Mouse (Mus musculus) frontal cortex, adult (tissue): ENCODE results near the gene Calm1.
"Not testable (repeated sequence)": the region's sequence is repeated elsewhere in the genome, so short reads cannot be mapped to it uniquely, and the experiment has no call there.

ENCODE experiments used
- ATAC-seq: cut with Nextera tagmentation; 2 replicates; pipeline ENCODE4 v1.9.2; 2017; ENCODE audit warnings: mild to moderate bottlenecking, moderate library complexity, mixed read lengths; ENCODE audit not compliant: low TSS enrichment

The Calm1 gene

DNA sequence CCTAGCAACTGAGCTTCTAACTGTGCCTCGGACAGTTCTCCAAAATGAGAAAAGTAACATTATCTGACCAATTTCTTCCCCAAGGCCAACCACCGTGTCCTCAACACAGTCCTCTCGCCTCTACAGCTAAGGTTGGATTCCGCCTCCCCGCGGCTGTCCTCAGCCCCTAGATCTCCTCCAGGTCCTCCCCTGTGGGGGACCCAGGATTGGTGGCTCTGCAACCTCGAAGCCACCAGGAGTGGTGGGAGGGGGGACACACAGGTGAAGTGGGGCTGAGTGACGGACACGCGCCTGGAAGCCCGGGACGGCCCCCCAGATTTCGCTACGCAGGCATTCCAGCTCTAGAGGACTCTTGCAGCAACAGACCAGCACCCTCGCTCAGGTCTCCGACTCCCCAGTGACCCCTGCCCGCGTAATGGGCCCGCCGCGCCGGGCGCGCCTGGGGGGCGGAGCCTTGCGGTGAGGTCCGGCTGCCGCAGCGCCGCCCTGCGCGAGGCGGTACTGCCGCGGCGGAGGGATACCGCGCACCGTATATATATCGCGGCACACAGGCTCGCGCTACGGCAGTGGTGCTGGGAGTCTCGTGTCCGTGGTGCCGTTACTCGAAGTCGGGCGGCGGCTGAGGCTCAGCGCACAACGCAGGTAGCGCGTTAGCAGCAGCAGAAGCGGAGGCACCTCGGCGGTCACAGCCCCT lies at the start of gene Calm1:
Gene Calm1, plus strand, starts transcription at position 469 of the 694 bp plus-strand sequence.
- ATAC-seq = peak; percentile 58

DNA sequence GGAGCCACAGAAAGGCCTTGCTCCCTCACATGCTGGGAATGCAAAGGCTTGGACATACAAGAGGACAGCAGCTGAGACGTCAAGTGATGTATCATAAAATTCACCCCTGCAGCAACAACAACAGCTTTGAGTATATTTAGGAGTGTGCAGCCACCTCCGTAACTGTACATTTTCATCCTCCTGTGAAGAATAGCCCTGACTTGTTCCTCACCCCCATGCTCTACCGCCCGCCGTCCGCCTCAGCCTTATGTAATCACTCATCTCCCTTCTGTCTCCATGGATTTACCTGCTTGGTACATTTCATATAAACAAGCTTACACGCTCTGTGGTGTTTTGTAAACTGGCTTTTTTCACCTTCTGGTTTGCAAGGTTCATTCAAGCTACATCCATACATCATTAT lies 46.8 kb upstream of the Calm1 start:
- ATAC-seq = peak; percentile 82

DNA sequence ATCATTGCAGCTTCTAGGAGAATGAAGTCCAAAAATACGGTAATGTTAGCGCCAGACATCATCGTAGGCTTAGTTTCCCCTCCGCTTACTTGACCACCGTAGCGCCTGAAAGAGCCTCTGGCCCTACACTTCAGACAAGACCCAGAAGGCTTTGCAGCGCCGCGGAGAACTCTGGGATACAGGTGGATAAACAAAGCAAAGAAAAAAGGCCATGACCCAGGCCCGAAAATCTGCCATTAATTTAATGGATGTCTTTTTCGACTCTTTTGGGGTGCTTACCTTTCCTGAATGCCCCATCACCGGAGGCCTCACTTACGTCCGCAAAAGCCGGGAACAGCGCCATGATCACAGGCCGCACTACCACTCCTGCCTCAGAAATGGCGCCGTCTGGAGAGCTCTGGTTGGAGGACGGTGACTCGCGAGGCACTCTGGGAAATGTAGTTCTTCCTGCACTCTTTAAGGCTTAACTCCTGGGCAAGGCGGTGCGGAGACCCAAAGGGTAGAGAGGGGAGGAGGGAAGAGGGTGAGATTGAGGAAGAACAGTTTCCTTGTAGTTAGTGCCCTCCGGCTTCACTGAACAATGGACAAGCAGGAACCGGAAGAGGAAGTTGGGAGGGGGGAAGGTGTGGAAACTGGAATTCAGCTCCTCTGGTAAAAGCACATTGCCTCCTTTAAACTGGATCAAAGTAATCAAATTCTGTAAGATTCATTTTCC lies 39.8 kb upstream of the Calm1 start, which contains the start of gene Nrde2:
Gene Nrde2, minus strand, starts transcription at position 393 of the 715 bp plus-strand sequence.
- peak; percentile 99 for ATAC-seq

DNA sequence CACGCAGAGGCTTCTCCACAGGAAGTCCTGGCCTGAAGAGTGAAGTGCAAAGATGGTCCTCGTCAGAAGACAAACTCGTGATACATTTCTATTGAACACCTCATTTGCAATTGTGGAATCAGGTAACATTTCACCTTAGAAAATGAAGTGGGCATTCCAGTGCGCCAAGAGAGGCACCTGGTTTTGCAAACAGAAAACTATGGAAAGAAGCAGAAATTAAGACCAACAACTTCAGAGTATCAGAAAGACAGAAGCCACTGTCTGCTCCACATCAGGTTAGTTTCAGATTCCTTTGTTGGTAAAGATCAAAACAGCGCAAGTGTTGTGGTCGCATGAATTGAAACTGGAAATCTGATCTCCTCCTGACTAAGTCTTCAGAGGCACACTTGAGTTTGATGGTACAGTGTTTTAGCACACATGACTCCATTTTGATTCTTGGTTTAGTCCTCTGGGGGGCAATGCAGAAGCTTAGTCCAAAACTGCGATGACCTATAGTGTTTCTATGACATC lies 34.2 kb upstream of the Calm1 start:
- no peak for ATAC-seq

DNA sequence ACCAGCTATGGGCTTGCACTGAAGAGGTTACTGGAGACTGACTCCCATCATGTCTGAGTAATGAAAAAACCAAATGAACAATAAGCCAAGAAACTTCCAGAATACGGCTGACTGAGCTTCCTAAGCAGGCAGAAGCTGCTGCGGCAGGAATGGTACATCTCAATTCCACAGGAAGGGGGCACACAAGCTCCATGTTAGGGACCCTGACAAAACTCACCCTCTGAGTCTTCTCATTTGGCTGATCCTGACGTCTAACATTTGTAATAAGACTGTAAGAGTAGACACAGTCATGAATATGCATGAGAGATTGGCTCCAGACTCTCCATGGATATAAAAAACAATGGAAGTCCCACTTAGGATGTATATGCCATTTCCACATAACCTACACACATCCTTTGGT lies 33.1 kb upstream of the Calm1 start:
- ATAC-seq = peak; percentile 94

DNA sequence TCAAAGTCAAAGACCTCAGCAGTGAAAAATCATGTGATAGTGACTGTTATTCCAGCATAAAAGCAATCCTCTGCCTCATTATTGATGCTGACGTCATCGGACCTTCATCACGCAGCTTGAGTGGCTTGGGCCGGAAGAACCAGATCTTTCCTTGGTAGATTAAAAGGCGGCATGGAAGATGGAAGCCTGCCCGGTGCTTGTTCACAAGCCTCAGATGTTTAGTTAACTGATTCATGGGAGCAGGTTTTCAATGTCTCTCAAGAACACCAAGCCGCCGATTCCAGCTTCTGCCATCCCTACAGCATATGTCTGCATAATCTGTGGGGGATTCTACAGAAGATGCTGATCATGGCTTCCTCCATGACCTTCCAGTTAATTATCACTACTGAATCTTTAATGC lies 32.3 kb upstream of the Calm1 start:
- no peak for ATAC-seq

DNA sequence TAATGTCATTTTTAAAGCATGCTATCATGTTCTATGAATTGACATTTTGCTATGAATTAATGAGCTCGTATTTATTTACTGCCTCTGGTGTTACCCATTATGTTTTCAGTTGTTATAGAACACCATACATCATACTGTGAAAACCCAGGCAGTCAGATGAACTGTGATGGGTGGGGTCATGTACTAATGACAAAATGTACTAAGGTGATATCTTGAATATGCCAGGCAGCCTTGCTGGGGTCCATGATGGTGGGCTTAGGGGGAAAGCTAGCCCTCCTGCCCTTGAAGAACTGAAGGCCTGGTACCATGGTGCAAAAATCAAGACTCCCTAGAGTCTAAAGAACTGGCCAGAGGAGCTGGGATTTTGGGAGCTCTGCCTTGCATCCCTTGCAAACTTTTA lies 31.7 kb upstream of the Calm1 start:
- no peak for ATAC-seq

DNA sequence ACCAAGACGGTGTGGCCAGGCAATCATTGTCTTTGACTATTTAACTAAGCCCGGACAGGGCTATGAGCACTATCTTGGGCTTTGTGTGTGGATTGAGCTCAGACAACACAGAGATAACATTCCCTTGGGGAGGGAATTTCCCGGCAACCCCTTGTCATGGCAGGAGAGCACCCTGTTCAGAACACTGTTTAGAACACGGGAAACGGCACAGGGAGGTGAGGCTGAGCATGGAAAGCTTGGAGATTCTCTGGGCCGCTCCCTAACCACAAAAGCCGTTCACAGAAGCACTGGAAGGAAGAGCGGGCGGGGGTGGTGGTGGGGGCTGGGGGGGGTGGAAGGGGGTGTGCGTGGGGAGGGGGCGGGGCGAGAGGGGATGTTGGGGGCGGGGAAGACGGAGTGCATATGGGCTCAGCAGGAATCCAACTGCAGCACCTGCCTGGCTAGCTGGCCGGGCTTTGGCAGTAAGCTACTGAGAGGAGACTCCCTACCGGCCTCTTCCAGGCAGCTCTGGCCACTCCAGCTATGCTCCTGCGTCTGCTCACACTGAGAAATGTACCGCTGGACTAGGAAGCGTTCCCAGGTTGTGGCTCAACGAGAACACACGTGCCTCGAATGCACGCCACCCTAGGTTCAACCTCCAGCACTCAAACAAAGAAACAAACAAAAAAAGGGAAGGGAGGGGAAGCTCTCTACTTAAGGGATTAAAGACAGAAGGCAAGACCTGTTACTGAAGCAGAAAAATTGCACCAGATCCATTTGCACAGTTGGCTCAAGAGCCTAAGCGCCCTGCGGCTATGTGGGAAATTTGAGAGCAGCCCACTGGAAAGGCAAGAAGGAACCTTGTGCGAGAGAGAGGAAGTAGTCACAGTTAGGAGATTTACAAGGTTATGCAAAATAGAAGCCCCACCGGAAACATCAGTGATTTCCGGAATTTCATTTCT lies 31.0 kb upstream of the Calm1 start:
- peak; percentile 47 for ATAC-seq

DNA sequence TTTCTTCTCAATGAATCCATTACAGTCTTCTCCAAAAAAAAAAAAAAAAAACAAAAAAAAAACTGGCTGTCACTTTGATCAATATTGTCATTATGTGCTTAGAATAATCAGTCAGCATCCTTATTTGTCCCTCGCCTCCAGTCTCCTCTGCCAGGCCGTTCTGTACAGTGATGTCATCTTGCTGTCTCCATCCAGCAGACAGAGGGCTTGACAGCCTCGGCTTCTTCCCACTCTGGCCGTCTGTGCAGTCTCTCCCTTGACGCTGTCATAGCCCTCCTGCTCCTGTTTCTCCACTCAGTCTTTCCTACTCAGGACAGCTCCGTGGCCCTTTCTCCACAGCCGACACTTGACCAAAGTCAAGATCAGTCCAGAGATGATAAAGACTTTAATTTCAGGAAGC lies 26.8 kb upstream of the Calm1 start:
- ATAC-seq = no peak; the same call in 1 of the 2 replicates

DNA sequence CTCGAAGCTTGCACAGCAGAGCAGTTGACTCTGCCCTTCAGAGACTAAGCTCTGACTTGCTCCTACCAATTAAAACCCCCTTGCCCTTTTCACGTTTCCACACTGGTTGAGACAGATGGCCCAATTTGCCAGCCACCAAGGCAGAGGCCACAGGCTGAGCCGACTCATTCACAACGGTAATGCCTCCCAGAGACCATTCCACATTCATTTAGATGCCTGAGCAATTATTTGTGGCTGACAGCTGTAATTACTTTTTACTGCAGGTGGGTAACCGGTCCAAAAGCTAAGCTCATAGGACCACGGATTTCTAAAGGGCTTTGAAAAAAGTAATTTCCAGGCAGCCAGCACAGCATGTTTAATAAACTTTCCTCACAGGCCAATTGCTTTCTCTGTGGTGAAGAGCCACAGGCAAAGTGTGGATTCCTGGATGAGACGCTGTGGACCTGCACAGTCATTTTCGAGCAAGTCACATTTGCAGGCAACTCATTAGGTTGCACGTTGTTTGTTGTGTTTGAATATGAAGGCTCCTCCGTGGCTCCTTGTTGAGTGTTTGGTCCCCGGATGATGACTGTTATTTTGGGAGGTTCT lies 22.7 kb upstream of the Calm1 start:
- no peak for ATAC-seq

DNA sequence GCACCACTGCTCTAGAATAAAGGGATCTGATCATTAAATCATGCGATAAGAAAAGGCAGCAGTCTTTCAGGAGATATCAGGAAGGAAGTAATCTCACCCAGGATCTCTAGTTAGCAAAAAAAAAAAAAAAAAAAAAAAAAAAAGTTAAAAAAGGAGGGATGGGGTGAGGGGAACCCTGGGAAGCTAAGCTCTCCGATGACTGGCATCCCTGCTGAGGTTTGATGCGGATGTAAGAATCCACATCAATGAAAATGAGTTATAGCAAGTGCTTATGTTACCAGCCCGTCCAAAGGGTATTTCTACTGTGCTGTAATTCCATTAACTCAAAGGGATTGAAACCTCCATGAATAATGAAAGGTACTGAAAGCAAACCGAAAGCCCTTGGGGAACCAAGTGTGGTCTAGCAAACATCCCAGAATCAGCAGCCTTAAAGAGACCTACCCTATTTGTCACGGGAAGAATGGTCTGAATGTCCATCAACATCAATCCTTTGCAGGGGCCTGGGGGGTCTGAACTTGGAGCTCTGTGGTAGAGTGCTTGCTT lies 20.3 kb upstream of the Calm1 start:
- ATAC-seq = no peak

DNA sequence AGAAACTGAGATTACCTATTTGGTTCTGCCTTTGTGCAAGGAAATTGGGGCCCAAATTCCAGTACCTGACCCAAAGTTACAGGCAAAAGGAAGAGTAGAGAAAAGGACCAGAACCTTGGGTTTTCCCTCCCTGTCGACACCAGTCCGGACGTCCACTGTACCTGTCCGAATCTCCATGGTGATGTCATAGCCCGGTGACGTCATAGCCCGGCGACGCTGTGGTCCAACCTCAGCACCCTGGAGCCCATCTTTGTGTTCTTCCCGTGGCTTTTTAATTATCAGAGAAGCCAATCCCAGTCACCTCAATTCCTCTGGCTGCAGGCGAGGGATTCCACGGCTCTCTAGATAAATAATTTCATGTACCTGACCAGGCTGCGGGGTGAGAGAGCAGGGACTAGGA lies 18.4 kb upstream of the Calm1 start:
- ATAC-seq = no peak

DNA sequence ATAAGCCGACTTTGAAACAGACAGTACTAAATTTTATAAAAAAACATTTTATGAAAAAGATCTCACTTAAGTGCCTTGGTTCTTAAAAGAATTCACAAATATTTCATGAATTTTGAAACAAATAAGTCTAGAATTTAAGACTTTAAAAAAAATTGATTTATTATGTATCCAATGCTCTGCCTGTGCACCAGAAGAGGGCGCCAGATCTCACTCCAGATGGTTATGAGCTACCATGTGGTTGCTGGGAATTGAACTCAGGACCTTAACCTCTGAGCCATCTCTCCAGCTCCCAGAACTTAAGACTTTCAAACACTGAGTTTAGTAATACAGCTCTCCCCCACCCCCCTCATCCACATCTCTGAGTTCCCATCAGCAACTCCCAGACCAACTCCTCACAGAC lies 16.6 kb upstream of the Calm1 start:
- no peak for ATAC-seq

DNA sequence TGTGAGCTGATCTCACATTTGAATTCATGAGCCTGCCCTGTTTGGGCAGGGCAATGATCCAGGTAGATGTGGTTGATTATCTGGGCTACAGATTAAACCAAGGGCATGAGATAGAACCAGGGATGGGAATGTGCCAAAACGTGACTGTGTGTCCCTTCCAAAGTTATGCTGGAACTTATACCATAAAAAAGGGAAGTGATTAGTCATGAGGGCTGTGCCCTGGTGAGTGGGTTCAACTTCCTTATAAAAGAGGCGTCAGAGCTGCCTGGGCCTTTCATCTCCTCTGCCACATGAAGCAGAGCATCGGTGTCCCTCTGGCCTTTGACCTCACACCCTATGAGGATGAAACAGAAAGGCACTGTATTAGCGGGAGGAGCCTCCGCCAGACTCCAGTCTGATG lies 15.3 kb upstream of the Calm1 start:
- no peak for ATAC-seq

DNA sequence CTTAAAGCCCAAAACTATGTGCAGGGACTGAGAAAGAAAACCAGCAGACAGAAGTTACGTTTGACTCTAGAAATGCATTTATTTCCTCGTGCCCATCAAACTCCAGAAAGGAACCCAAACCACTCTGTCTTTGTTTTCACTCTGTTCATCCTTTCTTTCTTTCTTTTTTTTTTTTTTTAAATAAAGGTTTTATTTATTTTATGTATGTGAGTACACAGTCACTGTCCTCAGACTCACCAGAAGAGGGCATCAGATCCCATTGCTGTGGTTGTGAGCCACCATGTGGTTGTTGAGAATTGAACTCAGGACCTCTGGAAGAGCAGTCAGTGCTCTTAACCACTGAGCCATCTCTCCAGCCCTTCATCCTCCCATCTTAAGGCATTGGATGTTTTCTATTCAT lies 14.3 kb upstream of the Calm1 start:
- ATAC-seq = not testable (repeated sequence)

DNA sequence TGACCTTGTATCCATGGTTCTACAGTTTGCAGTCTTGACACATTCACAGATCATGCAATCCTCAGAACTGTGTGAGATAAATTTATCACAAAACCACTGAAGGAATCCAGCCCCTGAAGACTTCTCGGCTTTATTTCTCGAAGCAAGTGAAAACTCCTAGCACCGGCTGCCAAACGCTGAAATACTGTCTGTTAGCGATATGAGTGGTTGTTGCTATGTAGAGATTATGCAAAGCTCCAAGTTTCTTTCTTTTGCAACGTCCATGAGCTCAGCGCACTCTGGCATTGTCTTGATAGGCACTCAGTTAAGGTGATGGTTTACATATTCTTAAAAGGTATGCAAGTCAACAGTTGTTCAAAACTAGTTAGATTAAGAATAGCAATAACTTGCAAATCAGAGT lies 13.3 kb upstream of the Calm1 start:
- peak; percentile 22 for ATAC-seq

DNA sequence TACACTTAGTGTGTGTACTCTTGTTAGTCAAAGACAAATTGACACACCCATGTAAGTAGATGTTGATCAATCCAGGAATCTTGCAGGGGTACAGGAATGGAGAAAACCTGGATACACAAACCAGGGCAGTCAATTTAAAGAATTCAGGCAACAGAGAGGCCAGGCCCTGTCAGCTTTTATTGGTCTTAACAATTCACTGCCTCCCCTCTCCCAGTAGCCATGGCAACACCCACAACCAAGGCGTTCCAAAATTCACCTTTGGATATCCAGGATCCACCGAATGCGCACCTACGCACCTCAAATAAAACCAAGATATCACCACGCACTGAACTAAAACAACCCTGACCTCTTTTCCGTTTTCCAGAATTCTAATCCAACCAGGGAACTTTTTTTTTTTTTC lies 12.9 kb upstream of the Calm1 start:
- ATAC-seq = peak; percentile 21; the same call in 1 of the 2 replicates

DNA sequence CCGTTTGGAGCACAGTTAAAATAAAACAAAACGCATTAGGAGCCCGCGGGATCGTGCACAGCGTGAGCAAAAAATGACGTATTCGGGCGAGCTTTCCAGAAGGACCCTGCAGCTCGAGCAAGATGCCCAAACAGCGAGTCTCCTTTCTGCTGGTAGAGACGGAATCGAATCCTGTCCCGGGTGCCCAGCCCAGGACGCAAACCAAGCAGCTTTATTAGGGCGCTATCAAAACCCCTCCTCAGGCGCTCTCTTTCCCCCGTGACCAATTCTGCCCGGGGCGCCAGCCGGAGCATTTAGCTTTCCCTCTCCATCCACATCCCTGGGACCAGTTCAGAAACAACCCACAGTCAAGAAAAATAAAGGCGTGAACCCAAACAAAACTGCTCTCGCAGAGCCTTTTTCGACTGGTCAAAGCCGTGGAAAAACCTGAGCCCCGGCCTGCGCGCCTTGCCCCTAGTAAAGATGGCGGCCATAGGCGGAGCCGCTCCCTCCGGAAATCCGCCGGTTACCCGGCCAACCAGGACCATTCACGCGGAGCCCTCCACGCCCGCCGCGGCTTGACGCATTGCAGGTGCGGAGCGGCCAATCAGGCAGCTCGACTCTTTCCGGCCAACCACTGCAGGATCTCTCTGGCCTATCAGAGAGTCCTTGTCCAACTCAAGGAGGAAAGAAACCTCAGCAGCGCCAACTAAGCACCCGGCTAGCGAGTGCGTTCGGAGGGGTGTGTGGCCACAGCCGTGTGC lies 12.1 kb upstream of the Calm1 start:
- ATAC-seq = peak; percentile 93

DNA sequence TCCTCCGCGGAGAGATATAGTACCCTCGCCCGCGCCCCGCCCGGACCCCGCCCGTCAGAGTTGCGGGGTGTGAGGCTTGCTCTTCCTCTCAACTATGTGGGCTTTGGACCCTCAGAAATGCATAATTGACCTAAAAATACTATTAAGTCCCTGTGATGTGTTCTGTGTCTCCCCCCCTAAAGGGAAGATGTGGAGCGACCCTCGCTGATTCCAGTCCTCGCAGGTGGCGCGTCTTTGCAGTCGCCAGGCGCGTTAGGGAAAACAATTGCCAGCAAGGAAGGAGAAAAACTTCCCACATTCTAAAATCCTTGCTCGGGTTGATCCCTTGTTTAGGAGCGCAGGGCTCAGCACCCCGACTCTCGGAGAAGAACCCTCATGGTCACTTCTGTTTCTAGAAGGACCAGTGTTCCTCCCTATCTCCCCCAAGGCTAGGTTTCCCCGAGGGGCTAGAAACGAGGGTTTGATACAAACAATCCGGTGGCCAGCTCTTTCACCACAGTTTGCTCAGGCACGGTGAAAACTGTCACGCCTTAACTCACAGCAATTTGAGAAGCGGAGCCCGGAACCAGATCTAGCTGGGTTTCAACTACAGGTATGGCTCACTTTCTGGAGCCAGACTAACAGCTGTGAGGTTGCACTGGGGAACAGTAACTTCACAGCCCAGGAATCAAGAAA lies 11.3 kb upstream of the Calm1 start:
- ATAC-seq = peak; percentile 24; the same call in 1 of the 2 replicates

DNA sequence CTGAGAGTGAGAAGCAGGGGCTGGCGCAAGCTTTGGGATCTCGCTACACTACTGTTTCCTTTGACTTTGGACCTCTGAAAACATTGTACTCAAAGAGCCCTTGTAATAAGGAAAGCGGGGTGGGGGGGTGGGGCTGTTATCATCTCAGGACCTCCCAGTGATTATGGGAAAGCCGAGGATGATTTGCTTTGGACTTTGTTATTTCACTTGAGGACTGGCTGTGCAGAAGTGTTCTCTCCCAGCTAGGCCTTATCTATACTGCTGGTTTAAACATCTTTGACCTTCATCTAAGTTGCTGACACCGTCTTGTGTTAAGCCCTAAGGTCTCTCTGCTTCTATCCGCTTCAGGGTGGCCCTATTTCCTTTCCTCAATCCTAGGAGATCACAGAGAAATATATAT lies 8.4 kb upstream of the Calm1 start:
- ATAC-seq = no peak
